Mouse (Mus musculus) heart, embryonic 12.5 days (tissue): ENCODE measurements around the gene Sh3kbp1. TPM values are rescaled to one million over a fixed set of nuclear protein-coding genes. Genes with fewer than 3 reads are reported as not detected.

Experiments
- ATAC-seq: fragments of 200-750 bp; cut with Nextera tagmentation; 2 replicates; pipeline ENCODE4 v1.8.0; 2017; ENCODE audit warnings: moderate TSS enrichment, moderate library complexity; ENCODE audit not compliant: insufficient number of reproducible peaks, low FRiP score
- H3K27ac ChIP-seq: fragments of 300-500 bp; sonication (generic); 2 replicates; pipeline ENCODE4 v1.5.1; 2016; ENCODE audit warnings: mild to moderate bottlenecking, moderate library complexity; ENCODE audit not compliant: poor library complexity, severe bottlenecking
- H3K27me3 ChIP-seq: fragments of 300-500 bp; sonication (generic); replicated peaks from 2 replicates; pipeline ENCODE4 v1.6.1; 2016; ENCODE audit warnings: mild to moderate bottlenecking, moderate library complexity
- H3K36me3 ChIP-seq: fragments of 300-500 bp; sonication (generic); 2 replicates; pipeline ENCODE4 v1.6.1; 2016; ENCODE audit warnings: mild to moderate bottlenecking, moderate library complexity
- H3K4me1 ChIP-seq: fragments of 300-500 bp; sonication (generic); replicated peaks from 2 replicates; pipeline ENCODE4 v1.6.1; 2016; ENCODE audit warnings: mild to moderate bottlenecking
- H3K4me2 ChIP-seq: fragments of 300-500 bp; sonication (generic); 2 replicates; pipeline ENCODE4 v1.6.1; 2016; ENCODE audit warnings: mild to moderate bottlenecking, moderate library complexity
- H3K4me3 ChIP-seq: fragments of 300-500 bp; sonication (generic); 2 replicates; pipeline ENCODE4 v1.5.1; 2016; ENCODE audit warnings: mild to moderate bottlenecking
- H3K9ac ChIP-seq: fragments of 300-500 bp; sonication (generic); 2 replicates; pipeline ENCODE4 v1.6.1; 2016; ENCODE audit warnings: mild to moderate bottlenecking, moderate library complexity
- H3K9me3 ChIP-seq: fragments of 300-500 bp; sonication (generic); replicated peaks from 2 replicates; pipeline ENCODE4 v1.6.1; 2016; ENCODE audit warnings: mild to moderate bottlenecking, moderate library complexity
- WGBS: fragments of 180-500 bp; shearing (Covaris S2); methylation state at CpG from one replicate; pipeline ENCODE4 v1.1.7; 2016; 5-methylcytosine and 5-hydroxymethylcytosine counted together
- polyA plus RNA-seq: library from polyadenylated mRNA; unstranded; fragments of >200 nt; fragmentation: Nextera tagmentation; extraction: Ambion mirVana; gene quantifications from 2 replicates; pipeline ENCODE4 v1.2.1, GENCODE M21; 2016

Gene Sh3kbp1
- polyA plus RNA-seq, 1 experiment from 2014 or later, result 85.3 TPM

- no peak for ATAC-seq
- WGBS, result 62% methylated on average over 4 of the region's 4 CpGs
- H3K36me3 ChIP-seq, result no peaks in the 10 kb centered on the region
- H3K4me1 ChIP-seq, result 0 out of 2 replicates have a peak, but pooled peaks cover 3% of the 10 kb centered on the region
- H3K27me3 ChIP-seq, result no peaks in the 10 kb centered on the region
- no peak overlapping the region for H3K27ac ChIP-seq
- no peak overlapping the region for H3K9ac ChIP-seq
- no peak overlapping the region for H3K4me2 ChIP-seq
- H3K9me3 ChIP-seq, result no peaks in the 10 kb centered on the region
- no peak overlapping the region for H3K4me3 ChIP-seq
These were observed 11.6 kb downstream of the Sh3kbp1 start for GRCm38 (mm10) chrX:159638500-159639227.

DNA sequence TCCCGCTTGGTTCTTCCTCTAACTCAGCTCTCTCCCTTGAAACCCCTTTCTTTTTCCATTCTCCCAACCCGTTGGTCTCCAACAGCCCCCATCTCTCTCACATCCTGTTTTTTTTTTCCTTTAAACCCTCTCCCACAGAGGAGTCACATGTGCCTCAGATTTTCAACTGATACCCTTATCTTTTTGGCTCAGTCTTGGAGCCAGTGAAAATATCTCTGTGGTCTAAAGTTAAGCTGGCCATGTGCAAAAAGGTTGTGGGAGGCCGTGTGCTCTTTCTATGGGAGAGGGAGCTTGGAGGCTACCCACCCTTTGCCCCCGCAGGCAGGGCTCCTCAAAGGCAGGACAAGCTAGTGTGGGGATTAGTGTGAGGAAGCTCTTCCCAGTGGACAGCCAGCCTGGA lies 12.9 kb downstream of the Sh3kbp1 start:
- 53% methylated on average over 4 of the region's 4 CpGs for WGBS
- Histone ChIP-seq H3K4me2 (no peak overlapping the region), H3K4me3 (no peak overlapping the region), H3K9me3 (no peaks in the 10 kb centered on the region), H3K4me1 (0 out of 2 replicates have a peak, but pooled peaks cover 3% of the 10 kb centered on the region), H3K27ac (no peak overlapping the region), H3K36me3 (no peaks in the 10 kb centered on the region), H3K27me3 (no peaks in the 10 kb centered on the region), H3K9ac (no peak overlapping the region)
- ATAC-seq, result no peak

DNA sequence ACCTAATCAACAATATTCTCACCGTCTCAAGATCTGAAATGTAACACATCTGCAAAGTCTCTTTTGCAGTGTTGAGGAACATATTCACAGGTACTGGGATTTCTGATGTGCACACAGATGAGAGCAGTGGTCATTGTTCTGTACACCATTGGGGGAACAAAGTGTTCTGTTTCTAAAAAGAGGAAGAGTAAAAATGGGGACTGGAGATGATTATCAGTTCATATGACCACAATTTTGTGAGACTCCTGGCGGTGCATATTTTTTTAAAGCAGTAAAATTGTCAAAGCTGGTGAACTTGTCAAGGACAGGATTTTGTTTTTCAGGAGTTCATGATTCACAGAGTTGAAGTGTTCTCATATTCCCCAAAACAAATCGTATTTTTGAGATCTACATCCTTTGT lies 18.2 kb downstream of the Sh3kbp1 start:
- 83% methylated on average over 3 of the region's 3 CpGs for WGBS
- no peak overlapping the region for H3K4me2 ChIP-seq
- 0 out of 2 replicates have a peak, but pooled peaks cover 3% of the 10 kb centered on the region for H3K4me1 ChIP-seq
- H3K36me3 ChIP-seq, result no peaks in the 10 kb centered on the region
- no peak overlapping the region for H3K27ac ChIP-seq
- ATAC-seq, result no peak
- no peak overlapping the region for H3K4me3 ChIP-seq
- H3K9me3 ChIP-seq, result no peaks in the 10 kb centered on the region
- H3K9ac ChIP-seq, result no peak overlapping the region
- H3K27me3 ChIP-seq, result no peaks in the 10 kb centered on the region

GRCm38 (mm10) chrX:159647564-159647963 lies 20.5 kb downstream of the Sh3kbp1 start:
- H3K4me1 ChIP-seq, result 0 out of 2 replicates have a peak, but pooled peaks cover 3% of the 10 kb centered on the region
- no peaks in the 10 kb centered on the region for H3K27me3 ChIP-seq
- H3K27ac ChIP-seq, result no peak overlapping the region
- no peak overlapping the region for H3K9ac ChIP-seq
- no peak overlapping the region for H3K4me2 ChIP-seq
- H3K9me3 ChIP-seq, result no peaks in the 10 kb centered on the region
- no peak overlapping the region for H3K4me3 ChIP-seq
- 57% methylated on average over 5 of the region's 5 CpGs for WGBS
- H3K36me3 ChIP-seq, result no peaks in the 10 kb centered on the region
- no peak for ATAC-seq

- ATAC-seq, result no peak
- 65% methylated on average over 3 of the region's 3 CpGs for WGBS
- no peak overlapping the region for H3K27ac ChIP-seq
- no peak overlapping the region for H3K4me3 ChIP-seq
- no peak overlapping the region for H3K4me2 ChIP-seq
- H3K4me1 ChIP-seq, result 0 out of 2 replicates have a peak, but pooled peaks cover 3% of the 10 kb centered on the region
- H3K27me3 ChIP-seq, result no peaks in the 10 kb centered on the region
- no peaks in the 10 kb centered on the region for H3K9me3 ChIP-seq
- no peak overlapping the region for H3K9ac ChIP-seq
- H3K36me3 ChIP-seq, result no peaks in the 10 kb centered on the region
These were observed 21.5 kb downstream of the Sh3kbp1 start for GRCm38 (mm10) chrX:159648598-159648997.

- Histone ChIP-seq H3K4me2 (no peak overlapping the region), H3K9me3 (no peaks in the 10 kb centered on the region), H3K36me3 (no peaks in the 10 kb centered on the region), H3K9ac (no peak overlapping the region), H3K4me1 (0 out of 2 replicates have a peak, but pooled peaks cover 3% of the 10 kb centered on the region), H3K4me3 (no peak overlapping the region), H3K27me3 (no peaks in the 10 kb centered on the region), H3K27ac (no peak overlapping the region)
- no peak for ATAC-seq
- 54% methylated on average over 11 of the region's 11 CpGs for WGBS
These were observed 23.1 kb downstream of the Sh3kbp1 start for GRCm38 (mm10) chrX:159650130-159650678.

DNA sequence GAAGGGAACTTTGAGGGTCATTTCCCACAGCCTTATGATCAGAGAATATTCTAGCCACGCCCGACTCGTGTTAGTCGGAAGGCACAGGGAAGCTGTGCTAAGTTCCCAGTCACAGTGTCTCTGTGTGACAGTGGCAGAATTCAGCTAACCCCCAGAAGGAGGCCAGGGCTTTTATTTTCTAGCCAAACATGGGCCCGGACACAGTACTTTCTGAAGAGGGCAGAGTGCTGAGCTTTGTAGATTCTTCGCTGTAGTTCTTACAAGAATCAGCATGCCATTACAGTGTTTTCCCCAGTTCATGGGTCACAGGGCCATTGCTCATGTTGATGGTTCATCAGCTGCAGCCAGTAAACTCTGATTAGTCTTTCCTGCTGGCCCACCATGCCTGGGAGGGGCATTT lies 23.7 kb downstream of the Sh3kbp1 start:
- no peak overlapping the region for H3K4me3 ChIP-seq
- no peak overlapping the region for H3K4me2 ChIP-seq
- H3K9ac ChIP-seq, result no peak overlapping the region
- 75% methylated on average over 6 of the region's 6 CpGs for WGBS
- no peak overlapping the region for H3K27ac ChIP-seq
- H3K36me3 ChIP-seq, result no peaks in the 10 kb centered on the region
- H3K27me3 ChIP-seq, result no peaks in the 10 kb centered on the region
- H3K4me1 ChIP-seq, result 0 out of 2 replicates have a peak, but pooled peaks cover 3% of the 10 kb centered on the region
- no peaks in the 10 kb centered on the region for H3K9me3 ChIP-seq
- no peak for ATAC-seq

- no peak overlapping the region for H3K9ac ChIP-seq
- H3K4me1 ChIP-seq, result no peaks in the 10 kb centered on the region
- H3K4me3 ChIP-seq, result no peak overlapping the region
- H3K9me3 ChIP-seq, result no peaks in the 10 kb centered on the region
- H3K4me2 ChIP-seq, result no peak overlapping the region
- H3K27me3 ChIP-seq, result no peaks in the 10 kb centered on the region
- no peaks in the 10 kb centered on the region for H3K36me3 ChIP-seq
- no peak overlapping the region for H3K27ac ChIP-seq
- WGBS, result 77% methylated on average over 7 of the region's 7 CpGs
- ATAC-seq, result no peak
These were observed 44.3 kb downstream of the Sh3kbp1 start for GRCm38 (mm10) chrX:159671388-159671787.

DNA sequence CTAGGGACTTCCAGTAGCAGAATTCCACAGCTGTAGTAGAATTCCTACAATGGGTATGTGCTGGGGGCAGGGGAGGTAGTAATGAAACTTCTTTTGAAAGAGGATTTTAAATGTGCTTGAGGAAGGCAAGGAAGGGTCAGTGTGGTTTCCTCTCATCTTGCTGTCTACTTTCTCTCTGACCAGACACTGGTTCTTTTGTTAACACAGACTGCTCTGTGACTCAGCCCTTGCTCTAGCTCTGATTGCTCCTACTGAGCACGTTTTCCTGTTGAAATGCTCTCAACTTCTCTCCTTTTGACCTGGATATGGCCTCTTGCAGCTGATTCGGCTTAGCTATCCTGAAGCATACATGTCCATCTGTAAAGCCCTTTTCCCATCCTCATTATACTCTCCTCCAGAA lies 45.4 kb downstream of the Sh3kbp1 start:
- Histone ChIP-seq H3K27me3 (no peaks in the 10 kb centered on the region), H3K4me1 (no peaks in the 10 kb centered on the region), H3K36me3 (no peaks in the 10 kb centered on the region), H3K27ac (peak overlapping the region; percentile 47), H3K9ac (no peak overlapping the region), H3K4me3 (no peak overlapping the region), H3K4me2 (no peak overlapping the region), H3K9me3 (no peaks in the 10 kb centered on the region)
- 33% methylated on average over 2 of the region's 2 CpGs for WGBS
- ATAC-seq, result no peak

GRCm38 (mm10) chrX:159676242-159676641 lies 49.2 kb downstream of the Sh3kbp1 start:
- WGBS, result 31% methylated on average over 2 of the region's 2 CpGs
- ATAC-seq, result no peak
- Histone ChIP-seq H3K27ac (no peak overlapping the region), H3K9me3 (no peaks in the 10 kb centered on the region), H3K9ac (no peak overlapping the region), H3K36me3 (no peaks in the 10 kb centered on the region), H3K27me3 (no peaks in the 10 kb centered on the region), H3K4me3 (no peak overlapping the region), H3K4me2 (no peak overlapping the region), H3K4me1 (no peaks in the 10 kb centered on the region)

- H3K4me2 ChIP-seq, result no peak overlapping the region
- no peak overlapping the region for H3K27ac ChIP-seq
- H3K4me3 ChIP-seq, result no peak overlapping the region
- no peaks in the 10 kb centered on the region for H3K27me3 ChIP-seq
- ATAC-seq, result no peak
- no peaks in the 10 kb centered on the region for H3K4me1 ChIP-seq
- H3K9me3 ChIP-seq, result no peaks in the 10 kb centered on the region
- no peak overlapping the region for H3K9ac ChIP-seq
- no peaks in the 10 kb centered on the region for H3K36me3 ChIP-seq
- 48% methylated on average over 4 of the region's 4 CpGs for WGBS
These were observed 50.7 kb downstream of the Sh3kbp1 start for GRCm38 (mm10) chrX:159677585-159678319.
